Mouse (Mus musculus): Measurements from ENCODE around the gene H2-DMb2. TPM values are rescaled to one million over a fixed set of nuclear protein-coding genes. Genes with fewer than 3 reads are reported as not detected.

H2-DMb2 gene
- polyA plus RNA-seq, 1 experiment = 0.27 TPM

DNA sequence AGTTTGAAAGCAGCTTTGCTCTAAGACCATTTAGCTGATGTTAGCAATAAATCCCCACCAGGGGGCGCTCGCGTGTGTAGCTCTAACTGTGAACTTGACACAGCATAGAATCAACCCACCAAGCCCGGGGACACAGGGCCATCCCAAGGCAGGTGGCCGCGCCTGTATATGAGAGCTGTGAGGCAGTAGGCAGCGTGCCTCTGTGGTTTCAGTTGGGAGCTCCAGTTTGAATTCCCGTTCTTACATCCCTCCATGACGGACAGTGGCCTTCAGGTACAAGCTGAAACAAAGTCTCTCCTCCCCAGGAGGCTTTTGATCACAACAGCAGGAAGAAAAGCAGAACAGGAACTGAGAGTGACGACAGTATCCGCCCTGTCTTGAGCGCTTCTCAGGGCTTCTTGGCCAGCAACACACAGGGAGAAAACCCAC, 41.5 kb upstream of the H2-DMb2 start:
- TF ChIP-seq CTCF (IDR thresholded peaks at IDR 0.05; ENCODE audit: control insufficient read depth, insufficient read depth, insufficient replicate concordance, low read depth, low read length) (peak; percentile 51; the same call in 1 of the 2 replicates), POLR2A (IDR thresholded peaks at IDR 0.05; ENCODE audit: control insufficient read depth, low read depth, low read length) (no peak)
- Histone ChIP-seq H3K4me1 (ENCODE audit: control insufficient read depth, insufficient read depth, low read length) (peaks cover 2% of the 10 kb centered on the region; the same call in 1 of the 2 replicates), H3K27ac (ENCODE audit: control insufficient read depth, insufficient read depth, low read depth, low read length) (no peak overlapping the region), H3K36me3 (ENCODE audit: control insufficient read depth, insufficient read depth, low read length) (no peaks in the 10 kb centered on the region), H3K4me3 (ENCODE audit: control insufficient read depth, low read depth, low read length) (no peak overlapping the region), H3K27me3 (ENCODE audit: control insufficient read depth, insufficient read depth, low read length) (no peaks in the 10 kb centered on the region)

DNA sequence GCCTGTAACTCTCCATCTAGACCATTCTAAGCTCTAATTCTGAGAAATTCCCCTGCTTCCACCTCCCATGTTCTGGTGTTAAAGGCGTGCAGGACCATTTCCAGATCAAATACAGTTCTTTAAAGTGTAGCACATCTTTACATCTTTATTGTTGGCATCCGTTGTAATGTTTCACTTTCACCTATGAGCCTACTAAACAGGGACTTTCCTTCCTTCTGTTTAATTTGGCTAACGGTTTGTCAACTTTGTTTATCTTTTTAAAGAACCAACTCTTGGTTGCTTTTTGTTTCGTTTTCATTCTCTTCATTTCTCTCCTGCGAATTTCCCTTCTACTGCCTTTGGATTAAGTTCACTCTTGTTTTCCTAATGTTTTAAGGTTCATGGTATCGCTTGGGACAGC, 40.3 kb upstream of the H2-DMb2 start:
- Histone ChIP-seq H3K27me3 (ENCODE audit: control insufficient read depth, insufficient read depth, low read length) (no peaks in the 10 kb centered on the region), H3K36me3 (ENCODE audit: control insufficient read depth, insufficient read depth, low read length) (no peaks in the 10 kb centered on the region), H3K4me1 (ENCODE audit: control insufficient read depth, insufficient read depth, low read length) (peaks cover 2% of the 10 kb centered on the region; the same call in 1 of the 2 replicates), H3K27ac (ENCODE audit: control insufficient read depth, insufficient read depth, low read depth, low read length) (no peak overlapping the region), H3K4me3 (ENCODE audit: control insufficient read depth, low read depth, low read length) (no peak overlapping the region)
- TF ChIP-seq CTCF (IDR thresholded peaks at IDR 0.05; ENCODE audit: control insufficient read depth, insufficient read depth, insufficient replicate concordance, low read depth, low read length) (no peak), POLR2A (IDR thresholded peaks at IDR 0.05; ENCODE audit: control insufficient read depth, low read depth, low read length) (no peak)

DNA sequence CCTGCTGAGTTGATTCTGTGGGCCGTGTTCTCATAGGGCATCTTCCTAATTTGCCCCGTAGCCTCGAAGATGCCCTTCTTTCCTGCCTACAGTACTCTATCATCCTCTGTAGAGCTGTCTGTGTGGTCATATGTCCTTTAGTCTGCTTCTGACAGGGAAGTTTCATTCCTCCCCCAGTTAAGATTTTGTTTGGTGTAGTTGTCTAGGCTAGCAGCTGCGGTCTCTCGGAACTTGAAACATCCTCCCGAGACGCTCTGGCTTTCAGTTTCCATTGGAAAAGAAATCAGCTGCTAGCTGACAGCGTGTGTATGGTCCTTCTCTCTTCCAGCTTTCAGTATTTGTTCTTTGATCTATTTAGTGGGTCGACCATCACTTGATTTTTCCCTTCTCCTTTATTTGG, 38.3 kb upstream of the H2-DMb2 start:
- Histone ChIP-seq H3K4me3 (ENCODE audit: control insufficient read depth, low read depth, low read length) (no peak overlapping the region), H3K27me3 (ENCODE audit: control insufficient read depth, insufficient read depth, low read length) (no peaks in the 10 kb centered on the region), H3K27ac (ENCODE audit: control insufficient read depth, insufficient read depth, low read depth, low read length) (no peak overlapping the region), H3K36me3 (ENCODE audit: control insufficient read depth, insufficient read depth, low read length) (no peaks in the 10 kb centered on the region), H3K4me1 (ENCODE audit: control insufficient read depth, insufficient read depth, low read length) (peaks cover 2% of the 10 kb centered on the region; the same call in 1 of the 2 replicates)
- no peak for TF ChIP-seq POLR2A (IDR thresholded peaks at IDR 0.05; ENCODE audit: control insufficient read depth, low read depth, low read length)
- TF ChIP-seq CTCF (IDR thresholded peaks at IDR 0.05; ENCODE audit: control insufficient read depth, insufficient read depth, insufficient replicate concordance, low read depth, low read length) = no peak

DNA sequence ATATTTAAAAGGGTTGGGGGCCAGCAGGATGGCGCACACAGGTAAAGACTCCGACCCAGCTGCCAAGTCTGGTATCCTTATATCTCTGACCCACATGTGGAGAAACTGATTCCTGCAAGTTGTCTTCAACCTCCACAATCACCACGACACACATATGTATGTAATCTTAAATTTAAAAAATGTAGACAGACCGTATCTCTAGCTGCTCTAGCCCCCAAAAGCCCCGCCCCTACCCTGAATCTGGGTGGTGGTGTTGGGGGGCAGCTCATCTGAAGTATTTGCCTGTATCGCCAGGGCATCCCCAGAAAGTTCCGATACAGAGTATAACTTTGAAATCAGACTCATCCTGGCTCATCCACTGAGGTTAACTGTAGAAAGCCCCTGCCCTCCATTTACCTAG, 36.6 kb upstream of the H2-DMb2 start:
- peaks cover 2% of the 10 kb centered on the region; the same call in 1 of the 2 replicates for H3K4me1 ChIP-seq (ENCODE audit: control insufficient read depth, insufficient read depth, low read length)
- H3K4me3 ChIP-seq (ENCODE audit: control insufficient read depth, low read depth, low read length) = no peak overlapping the region
- H3K27me3 ChIP-seq (ENCODE audit: control insufficient read depth, insufficient read depth, low read length) = no peaks in the 10 kb centered on the region
- H3K27ac ChIP-seq (ENCODE audit: control insufficient read depth, insufficient read depth, low read depth, low read length) = no peak overlapping the region
- H3K36me3 ChIP-seq (ENCODE audit: control insufficient read depth, insufficient read depth, low read length) = no peaks in the 10 kb centered on the region
- TF ChIP-seq POLR2A (IDR thresholded peaks at IDR 0.05; ENCODE audit: control insufficient read depth, low read depth, low read length) (no peak), CTCF (IDR thresholded peaks at IDR 0.05; ENCODE audit: control insufficient read depth, insufficient read depth, insufficient replicate concordance, low read depth, low read length) (no peak)

DNA sequence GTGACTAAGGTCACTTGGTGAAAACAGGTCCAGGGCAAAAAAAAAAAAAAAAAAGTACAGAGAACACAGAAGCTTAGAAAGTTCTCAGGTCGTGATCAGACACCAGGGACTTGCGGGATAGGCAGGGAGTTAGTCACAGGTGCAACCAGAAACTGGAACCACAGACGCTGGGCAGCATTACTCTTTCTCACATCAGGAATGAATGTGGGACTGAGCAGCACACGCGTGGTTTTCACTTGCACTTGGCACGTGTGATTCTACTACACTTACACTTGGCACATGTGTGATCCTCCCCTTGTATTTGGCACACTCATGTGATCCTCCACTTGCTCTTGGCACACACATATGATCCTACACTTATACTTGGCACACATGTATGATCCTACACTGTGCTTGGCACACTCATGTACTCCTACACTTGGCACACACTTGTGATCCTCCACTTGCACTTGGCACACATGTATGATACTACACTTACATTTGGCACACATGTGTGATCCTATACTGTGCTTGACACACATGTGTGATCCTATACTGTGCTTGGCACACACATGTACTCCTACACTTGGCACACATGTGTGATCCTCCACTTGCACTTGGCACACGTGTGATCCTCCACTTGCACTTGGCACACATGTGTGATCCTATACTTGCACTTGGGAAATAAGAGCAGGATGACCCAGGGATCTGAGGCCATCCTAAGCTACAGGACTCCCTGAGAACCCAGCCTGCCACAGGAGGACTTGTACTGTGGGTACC, 35.8 kb upstream of the H2-DMb2 start:
- TF ChIP-seq CTCF (IDR thresholded peaks at IDR 0.05; ENCODE audit: control insufficient read depth, insufficient read depth, insufficient replicate concordance, low read depth, low read length) (no peak), POLR2A (IDR thresholded peaks at IDR 0.05; ENCODE audit: control insufficient read depth, low read depth, low read length) (no peak)

DNA sequence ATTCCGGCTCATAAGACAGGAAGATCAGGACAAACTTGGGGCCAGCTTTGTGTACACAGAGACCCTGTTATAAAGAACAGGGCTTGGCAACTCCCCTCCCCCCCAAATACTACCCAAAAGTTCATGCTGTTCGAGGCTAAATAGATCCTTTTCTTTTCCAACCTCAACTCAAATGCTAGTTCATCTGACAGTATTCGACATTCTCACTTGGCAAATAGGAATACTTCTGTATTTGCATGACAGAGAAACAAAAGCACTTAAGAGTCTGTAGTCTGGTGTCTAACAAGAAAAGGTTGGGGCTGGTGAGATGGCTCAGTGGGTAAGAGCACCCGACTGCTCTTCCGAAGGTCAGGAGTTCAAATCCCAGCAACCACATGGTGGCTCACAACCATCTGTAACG, 34.6 kb upstream of the H2-DMb2 start:
- H3K27ac ChIP-seq (ENCODE audit: control insufficient read depth, insufficient read depth, low read depth, low read length) = no peak overlapping the region
- no peak overlapping the region for H3K4me3 ChIP-seq (ENCODE audit: control insufficient read depth, low read depth, low read length)
- H3K27me3 ChIP-seq (ENCODE audit: control insufficient read depth, insufficient read depth, low read length) = no peaks in the 10 kb centered on the region
- no peaks in the 10 kb centered on the region for H3K4me1 ChIP-seq (ENCODE audit: control insufficient read depth, insufficient read depth, low read length)
- peaks cover under 1% of the 10 kb centered on the region for H3K36me3 ChIP-seq (ENCODE audit: control insufficient read depth, insufficient read depth, low read length)
- TF ChIP-seq CTCF (IDR thresholded peaks at IDR 0.05; ENCODE audit: control insufficient read depth, insufficient read depth, insufficient replicate concordance, low read depth, low read length) (no peak), POLR2A (IDR thresholded peaks at IDR 0.05; ENCODE audit: control insufficient read depth, low read depth, low read length) (no peak)

More for the DNA sequence above, 35.8 kb upstream of the H2-DMb2 start:
- H3K27ac ChIP-seq (ENCODE audit: control insufficient read depth, insufficient read depth, low read depth, low read length) = no peak overlapping the region
- H3K27me3 ChIP-seq (ENCODE audit: control insufficient read depth, insufficient read depth, low read length) = no peaks in the 10 kb centered on the region
- no peak overlapping the region for H3K4me3 ChIP-seq (ENCODE audit: control insufficient read depth, low read depth, low read length)
- no peaks in the 10 kb centered on the region for H3K4me1 ChIP-seq (ENCODE audit: control insufficient read depth, insufficient read depth, low read length)
- no peaks in the 10 kb centered on the region for H3K36me3 ChIP-seq (ENCODE audit: control insufficient read depth, insufficient read depth, low read length)

DNA sequence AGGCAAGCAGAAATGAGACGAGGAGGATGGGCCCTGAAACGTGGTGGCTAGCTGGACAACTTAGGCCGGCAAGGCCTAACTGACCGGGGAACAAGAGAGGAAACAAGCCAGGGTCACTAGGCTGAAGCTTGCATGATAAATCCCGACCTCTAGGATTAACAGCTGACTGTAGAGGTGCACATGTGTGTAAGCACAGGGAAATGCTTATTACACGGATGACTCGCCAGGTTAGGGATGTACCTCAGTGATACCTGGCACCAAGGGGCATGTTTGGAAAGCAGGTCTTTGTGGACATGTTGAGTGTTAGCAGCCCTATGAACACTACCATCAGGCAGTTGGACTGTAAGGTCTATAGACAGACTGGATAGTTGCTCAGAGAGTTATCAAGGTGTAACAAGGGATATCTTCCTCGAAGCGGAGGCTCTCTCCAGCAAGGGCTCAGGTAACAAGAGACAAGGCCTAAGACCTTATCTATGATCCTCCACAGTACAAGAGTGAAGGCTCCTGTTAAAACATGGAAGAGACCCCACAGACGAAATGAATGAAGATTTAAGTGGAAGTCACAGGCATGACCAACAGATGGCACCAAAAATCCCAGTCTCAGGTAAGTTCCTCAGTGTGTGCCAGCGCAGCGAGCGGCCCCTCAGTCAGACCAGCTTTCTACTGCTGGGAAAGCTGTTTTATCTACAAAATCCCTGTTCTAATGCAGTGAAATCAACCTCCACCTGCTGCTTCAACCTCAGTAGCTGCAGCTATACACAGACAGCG, 33.9 kb upstream of the H2-DMb2 start:
- Histone ChIP-seq H3K4me1 (ENCODE audit: control insufficient read depth, insufficient read depth, low read length) (no peaks in the 10 kb centered on the region), H3K36me3 (ENCODE audit: control insufficient read depth, insufficient read depth, low read length) (peaks cover 5% of the 10 kb centered on the region), H3K4me3 (ENCODE audit: control insufficient read depth, low read depth, low read length) (no peak overlapping the region), H3K27me3 (ENCODE audit: control insufficient read depth, insufficient read depth, low read length) (no peaks in the 10 kb centered on the region), H3K27ac (ENCODE audit: control insufficient read depth, insufficient read depth, low read depth, low read length) (no peak overlapping the region)
- TF ChIP-seq CTCF (IDR thresholded peaks at IDR 0.05; ENCODE audit: control insufficient read depth, insufficient read depth, insufficient replicate concordance, low read depth, low read length) (no peak), POLR2A (IDR thresholded peaks at IDR 0.05; ENCODE audit: control insufficient read depth, low read depth, low read length) (no peak)
